Mouse (Mus musculus) ES-E14 (cell line): ENCODE measurements around the gene Ache. TPM values are rescaled to one million over a fixed set of nuclear protein-coding genes. Genes with fewer than 3 reads are reported as not detected.

ENCODE experiments used
- DNase-seq: peaks from one replicate; pipeline ENCODE4 v3.0.0-alpha.2; 2013; ENCODE audit warnings: low read depth, low spot score
- H3K27ac ChIP-seq: 2 replicates; pipeline ENCODE4 v1.5.1; 2012; ENCODE audit warnings: low read depth, mild to moderate bottlenecking, low read length, moderate library complexity, mixed read lengths; ENCODE audit not compliant: poor library complexity, insufficient read depth, severe bottlenecking
- H3K36me3 ChIP-seq: 2 replicates; pipeline ENCODE4 v1.6.1; 2012; ENCODE audit warnings: mild to moderate bottlenecking, low read length, moderate library complexity, mixed read lengths; ENCODE audit not compliant: control insufficient read depth, poor library complexity, insufficient read depth, severe bottlenecking
- H3K4me1 ChIP-seq, 2 experiments: fragments of 150-350 bp in 1 of 2; sonication (generic) in 1 of 2; 2 replicates each; pipeline ENCODE4 v1.6.1; 2012; ENCODE audit warnings: low read length in 2 of 2, mild to moderate bottlenecking in 1 of 2, mixed read lengths in 1 of 2; ENCODE audit not compliant: control insufficient read depth in 2 of 2, insufficient read depth in 2 of 2, poor library complexity in 1 of 2
- H3K4me3 ChIP-seq, 2 experiments: fragments of 150-350 bp in 1 of 2; sonication (generic) in 1 of 2; 2 replicates each; pipeline ENCODE4 v1.5.1; 2012; ENCODE audit warnings: low read length in 2 of 2, low read depth in 1 of 2, mild to moderate bottlenecking in 1 of 2, mixed read lengths in 1 of 2; ENCODE audit not compliant: insufficient read depth in 1 of 2, poor library complexity in 1 of 2, severe bottlenecking in 1 of 2
- H3K9ac ChIP-seq: 2 replicates; pipeline ENCODE4 v1.6.1; 2012; ENCODE audit warnings: low read depth, mild to moderate bottlenecking, low read length, mixed read lengths; ENCODE audit not compliant: poor library complexity, insufficient read depth, severe bottlenecking
- H3K9me3 ChIP-seq: fragments of 150-350 bp; sonication (generic); 2 replicates; pipeline ENCODE4 v1.6.1; 2012; ENCODE audit warnings: low read depth, mild to moderate bottlenecking, low read length; ENCODE audit not compliant: control insufficient read depth, insufficient read depth
- CHD2 ChIP-seq: IDR thresholded peaks from 2 replicates; pipeline ENCODE4 v1.6.1; 2014; ENCODE audit warnings: mild to moderate bottlenecking, low read depth, low read length, inconsistent platforms
- HCFC1 ChIP-seq: IDR thresholded peaks from 2 replicates; pipeline ENCODE4 v1.6.1; 2012; ENCODE audit warnings: low read length, inconsistent platforms, borderline replicate concordance; ENCODE audit not compliant: insufficient read depth
- MAFK ChIP-seq: IDR thresholded peaks from 2 replicates; pipeline ENCODE4 v1.6.1; 2014; ENCODE audit warnings: mild to moderate bottlenecking, low read depth, low read length, inconsistent platforms; ENCODE audit not compliant: insufficient read depth
- ZC3H11A ChIP-seq: IDR thresholded peaks from 2 replicates; pipeline ENCODE4 v1.6.1; 2012; ENCODE audit warnings: low read depth, mild to moderate bottlenecking, inconsistent platforms, low read length, borderline replicate concordance
- ZNF384 ChIP-seq: IDR thresholded peaks from 2 replicates; pipeline ENCODE4 v1.6.1; 2012; ENCODE audit warnings: low read depth, low read length, inconsistent platforms
- in situ Hi-C, 2 experiments: fragments of 600-800 bp; cut with MboI; formaldehyde crosslinking; loops; one replicate each; pipeline ENCODE4 v1.15.1; 2025; ENCODE audit warnings: low sequenced_read_pairs in 2 of 2, inconsistent platforms in 1 of 2; ENCODE audit not compliant: unreplicated experiment in 2 of 2
- total RNA-seq: library from RNA; depleted of rRNA; stranded (reverse); fragments of 300-350 nt; gene quantifications from 2 replicates; pipeline ENCODE4 v1.2.3, GENCODE M21; 2012

The Ache gene
- total RNA-seq, 1 experiment = 0.31 TPM

DNA sequence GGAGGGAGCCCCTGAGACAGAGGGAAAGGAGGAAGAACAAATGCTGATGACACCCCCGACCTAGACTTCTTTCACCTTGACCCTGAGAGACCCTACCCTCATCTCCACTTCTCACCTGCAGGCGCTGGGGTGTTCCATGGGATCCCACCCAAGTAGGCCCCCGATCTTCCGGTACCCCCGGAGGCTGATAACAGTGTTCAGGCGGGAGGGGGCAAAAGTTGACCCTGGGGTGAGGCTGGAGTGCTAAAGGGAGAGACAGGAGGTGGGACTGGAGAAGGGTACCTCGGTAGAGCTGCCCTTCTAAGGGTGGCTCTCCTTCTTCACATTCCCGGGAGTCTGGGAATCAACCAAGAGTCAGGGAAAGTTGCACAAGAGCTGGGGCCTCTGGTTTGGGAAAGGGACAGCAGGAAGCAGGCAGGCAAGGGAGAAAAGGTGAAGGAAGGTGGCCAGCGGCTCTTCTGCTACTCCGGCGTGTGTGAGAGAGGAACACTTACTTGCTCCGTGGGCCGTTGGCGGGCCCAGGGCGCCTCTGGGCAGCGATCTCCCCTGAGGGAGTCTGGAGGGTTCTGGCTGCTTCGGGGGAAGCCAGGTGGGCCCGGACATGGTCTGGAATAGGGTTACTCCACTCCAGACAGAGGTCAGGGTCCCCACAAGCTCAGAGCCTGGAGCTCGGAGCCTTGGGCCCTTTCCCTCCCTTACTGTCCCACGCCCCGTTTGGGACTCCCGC is 26.3 kb downstream of the Ache start:
- Histone ChIP-seq H3K4me3 (peak overlapping the region; percentile 56 to 75), H3K36me3 (peaks cover 25% of the 10 kb centered on the region), H3K9me3 (no peaks in the 10 kb centered on the region), H3K27ac (peak overlapping the region; percentile 10; the same call in 1 of the 2 replicates), H3K9ac (peak overlapping the region; percentile 67), H3K4me1 (peaks cover 0 to 16% of the 10 kb centered on the region in 2 experiments; a peak in 2 of 4 replicates)
- no peak for TF ChIP-seq MAFK
- TF ChIP-seq ZC3H11A = no peak
- no peak for TF ChIP-seq ZNF384
- TF ChIP-seq CHD2 = no peak
- no peak for TF ChIP-seq HCFC1
- in situ Hi-C loops = no loop called here
- no peak for DNase-seq

DNA sequence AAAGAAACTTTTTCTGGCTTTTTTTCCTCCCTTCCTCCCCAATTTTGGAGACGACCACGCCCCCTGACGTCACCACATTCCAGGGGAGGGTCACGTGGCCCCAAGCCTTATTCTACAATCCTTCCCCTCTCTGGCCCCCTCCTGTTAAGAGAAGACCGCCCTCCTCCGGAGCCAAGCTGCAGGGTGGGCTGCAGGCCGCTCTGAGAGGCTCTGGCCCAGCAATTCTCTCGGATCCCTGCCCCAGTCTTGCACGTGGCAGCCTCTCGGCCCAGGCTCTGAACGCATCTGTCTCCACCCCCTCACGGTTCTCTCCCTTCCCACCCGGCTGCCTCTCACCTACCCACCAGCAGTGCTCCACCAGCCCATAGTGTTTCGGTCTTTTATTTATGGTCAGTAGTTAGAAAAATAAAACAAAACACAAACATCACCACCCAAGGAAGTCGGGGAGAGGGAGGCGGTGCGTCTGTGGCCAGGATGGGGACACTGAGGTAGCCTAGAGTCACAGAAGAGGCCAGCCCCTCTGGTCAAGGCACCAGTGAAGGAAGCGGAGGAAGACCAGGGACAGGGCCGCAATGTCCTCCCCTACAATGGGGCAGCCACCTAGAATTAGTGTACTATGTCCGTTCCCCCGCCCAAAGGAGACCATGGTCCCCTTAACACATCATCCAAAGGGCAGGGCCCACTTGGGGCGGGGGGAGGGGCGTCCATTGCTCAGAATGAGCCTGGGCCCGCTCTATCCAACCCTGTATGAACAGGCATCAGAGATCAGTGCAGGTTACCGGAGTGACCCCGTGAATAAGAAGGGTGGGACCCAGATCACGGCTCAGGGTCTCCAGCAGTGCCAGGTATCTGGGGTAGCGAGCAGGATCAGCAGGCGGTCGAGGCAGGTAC is 27.1 kb downstream of the Ache start, which contains the start of gene Trip6:
Trip6 (minus strand) TSS at position 212 of the 891 bp plus-strand sequence.
- Histone ChIP-seq H3K36me3 (peaks cover 19% of the 10 kb centered on the region), H3K4me3 (peak within 1 kb of the TSS; percentile 56 to 75), H3K27ac (peak within 1 kb of the TSS; percentile 57; the same call in 1 of the 2 replicates), H3K9ac (peak within 1 kb of the TSS; percentile 67), H3K9me3 (no peaks in the 10 kb centered on the region), H3K4me1 (peaks cover 0 to 16% of the 10 kb centered on the region in 2 experiments; a peak in 2 of 4 replicates)
- in situ Hi-C loops = no loop called here
- TF ChIP-seq CHD2 (no peak), HCFC1 (no peak), ZNF384 (no peak), MAFK (no peak), ZC3H11A (no peak)
- DNase-seq = peak; percentile 86

DNA sequence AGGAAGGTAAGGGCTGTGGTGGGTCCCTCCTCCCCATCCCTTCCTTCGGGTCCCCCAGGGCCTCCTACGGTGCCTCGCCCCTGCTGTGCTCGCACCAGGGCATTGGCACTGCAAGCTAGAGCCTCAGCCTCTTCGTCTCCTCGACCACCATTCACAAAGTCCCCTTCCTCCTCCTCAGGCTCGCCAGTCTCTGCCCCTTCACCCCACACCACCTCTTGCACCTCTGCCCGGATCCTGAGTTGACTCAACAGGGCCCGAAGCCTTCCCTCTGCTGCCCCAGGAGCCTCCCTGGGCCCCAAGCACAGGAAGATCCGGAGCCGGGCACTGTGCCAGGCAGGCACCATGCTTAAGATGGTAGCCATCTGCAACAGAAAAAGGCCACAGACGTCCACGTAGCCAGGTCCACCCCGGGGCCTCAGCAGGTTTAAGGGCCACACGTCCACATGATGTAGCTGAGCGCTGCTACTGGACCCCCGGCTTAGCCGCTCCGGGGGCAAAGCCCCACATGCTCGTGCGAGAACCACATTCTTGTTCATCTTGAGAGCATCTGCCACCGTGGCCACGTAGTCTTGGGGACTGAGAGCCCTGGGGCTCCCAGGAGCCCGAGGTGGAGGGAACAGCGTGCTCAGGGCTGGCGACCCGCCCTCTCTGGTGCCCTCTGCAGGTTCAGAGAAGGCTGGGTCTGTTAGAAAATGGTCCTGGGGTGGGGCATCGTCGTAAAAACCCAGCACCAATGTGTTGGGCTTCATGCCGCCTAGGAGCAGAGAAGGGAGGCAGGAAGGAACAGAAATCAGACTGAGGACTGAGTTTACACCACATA is 28.0 kb downstream of the Ache start:
- in situ Hi-C loops = no loop called here
- peak overlapping the region; percentile 67; the same call in 1 of the 2 replicates for H3K9ac ChIP-seq
- no peaks in the 10 kb centered on the region for H3K9me3 ChIP-seq
- H3K4me1 ChIP-seq = peaks cover 0 to 16% of the 10 kb centered on the region in 2 experiments; a peak in 2 of 4 replicates
- peaks cover 14% of the 10 kb centered on the region for H3K36me3 ChIP-seq
- TF ChIP-seq ZNF384 = no peak
- TF ChIP-seq CHD2 = no peak
- TF ChIP-seq HCFC1 = no peak
- no peak for TF ChIP-seq MAFK
- TF ChIP-seq ZC3H11A = no peak
- H3K27ac ChIP-seq = no peak overlapping the region
- H3K4me3 ChIP-seq = peak overlapping the region; percentile 3 to 56; a peak in 3 of 4 replicates
- DNase-seq = no peak

DNA sequence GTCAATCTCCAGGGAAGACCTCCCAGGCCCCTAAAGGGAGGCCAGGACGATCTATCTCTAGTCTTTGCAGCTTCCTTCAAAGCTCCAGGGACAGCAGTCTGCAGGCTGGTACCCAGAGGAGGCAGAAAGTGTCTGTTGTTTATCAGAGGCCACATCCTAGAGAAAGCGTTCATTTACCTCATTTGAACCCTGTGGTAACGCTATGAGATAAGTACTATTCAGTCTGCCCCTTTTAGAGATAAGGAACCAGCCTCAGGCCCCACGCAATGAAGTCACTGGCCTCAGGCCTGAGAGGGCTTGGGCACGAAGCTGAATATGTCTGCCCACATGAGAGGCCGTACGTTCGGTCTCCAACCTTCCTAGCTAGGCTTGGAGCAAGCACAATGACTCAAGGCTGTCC is 30.0 kb downstream of the Ache start:
- Histone ChIP-seq H3K9me3 (no peaks in the 10 kb centered on the region), H3K27ac (no peak overlapping the region), H3K4me3 (no peak overlapping the region), H3K36me3 (peaks cover 6% of the 10 kb centered on the region; the same call in 1 of the 2 replicates), H3K9ac (no peak overlapping the region), H3K4me1 (peaks cover 0 to 18% of the 10 kb centered on the region in 2 experiments; a peak in 2 of 4 replicates)
- TF ChIP-seq ZC3H11A (no peak), CHD2 (no peak), ZNF384 (no peak)
- no peak for DNase-seq
- in situ Hi-C loops = no loop called here
